Mouse (Mus musculus) cerebellum, adult 9-10 months (tissue): ENCODE measurements at regions not wholly inside any gene's neighbourhood (a gene's known extent, or its start where the extent isn't known, plus 50 kb on each side); places are given as distances from the start of the nearest gene placed in this dataset.

ENCODE experiments used
- DNase-seq: peaks from one replicate; pipeline ENCODE4 v3.0.0; 2022

- DNase-seq: no peak
These were observed 245.3 kb downstream of the Adamts20 start for GRCm38 (mm10) chr15:94219907-94220306.

- no peak for DNase-seq
These were observed 248.5 kb downstream of the Adamts20 start for GRCm38 (mm10) chr15:94216703-94217102.

- DNase-seq: no peak
These were observed 250.8 kb downstream of the Adamts20 start for GRCm38 (mm10) chr15:94214440-94214839.

- no peak for DNase-seq
These were observed 251.8 kb downstream of the Adamts20 start for GRCm38 (mm10) chr15:94213393-94213792.

- no peak for DNase-seq
These were observed 256.7 kb downstream of the Adamts20 start for GRCm38 (mm10) chr15:94208476-94208875.

- no peak for DNase-seq
These were observed 258.8 kb downstream of the Adamts20 start for GRCm38 (mm10) chr15:94206454-94206853.

GRCm38 (mm10) chr15:94205309-94205893 is 259.8 kb downstream of the Adamts20 start:
- DNase-seq: no peak

- no peak for DNase-seq
These were observed 275.1 kb downstream of the Adamts20 start for GRCm38 (mm10) chr15:94190081-94190488.

- DNase-seq: no peak
These were observed 277.6 kb downstream of the Adamts20 start for GRCm38 (mm10) chr15:94187588-94187987.

GRCm38 (mm10) chr15:94183663-94184375 is 281.4 kb downstream of the Adamts20 start:
- DNase-seq: no peak

GRCm38 (mm10) chr15:94174083-94174482 is 291.1 kb downstream of the Adamts20 start:
- DNase-seq: no peak

- DNase-seq: no peak
These were observed 304.4 kb downstream of the Adamts20 start for GRCm38 (mm10) chr15:94160806-94161205.

- DNase-seq: no peak
These were observed 325.7 kb downstream of the Adamts20 start for GRCm38 (mm10) chr15:94139534-94139958.

- no peak for DNase-seq
These were observed 327.9 kb downstream of the Adamts20 start for GRCm38 (mm10) chr15:94137159-94137952.

GRCm38 (mm10) chr15:94112801-94113200 is 352.4 kb downstream of the Adamts20 start:
- DNase-seq: no peak

GRCm38 (mm10) chr15:94107186-94107716 is 358.0 kb downstream of the Adamts20 start:
- DNase-seq: no peak

GRCm38 (mm10) chr15:94090644-94091043 is 374.6 kb downstream of the Adamts20 start:
- DNase-seq: no peak

- DNase-seq: no peak
These were observed 375.4 kb downstream of the Adamts20 start for GRCm38 (mm10) chr15:94089856-94090255.

- no peak for DNase-seq
These were observed 382.8 kb downstream of the Adamts20 start for GRCm38 (mm10) chr15:94082369-94082768.

- DNase-seq: no peak
These were observed 388.2 kb downstream of the Adamts20 start for GRCm38 (mm10) chr15:94077056-94077455.

GRCm38 (mm10) chr15:94074161-94074950 is 390.9 kb downstream of the Adamts20 start:
- DNase-seq: no peak

- no peak for DNase-seq
These were observed 397.5 kb downstream of the Adamts20 start for GRCm38 (mm10) chr15:94067721-94068120.
